Mouse (Mus musculus): ENCODE measurements around the gene Slc25a12. TPM values are rescaled to one million over a fixed set of nuclear protein-coding genes. Genes with fewer than 3 reads are reported as not detected.

The Slc25a12 gene
- total and polyA plus RNA-seq, 2 experiments, result 13.6 to 13.7 TPM

DNA sequence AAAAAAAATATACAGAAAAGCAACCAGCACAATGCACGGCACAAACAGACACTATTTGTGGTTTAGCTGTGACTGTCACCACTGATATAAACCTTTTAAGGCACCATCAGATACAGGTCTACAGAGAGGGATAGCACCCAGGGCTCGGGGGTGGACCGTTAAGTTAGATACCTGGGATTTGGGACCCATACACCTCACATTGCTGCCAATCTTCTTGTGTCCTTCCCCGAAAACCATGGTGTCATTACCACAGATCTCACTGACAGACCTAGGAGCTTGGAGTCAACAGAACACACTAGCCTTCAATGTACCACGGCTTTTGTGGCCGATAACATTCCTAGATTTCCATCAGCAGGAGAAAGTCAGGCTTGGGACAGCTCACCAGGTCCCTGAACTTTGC is 30.9 kb downstream of the Slc25a12 start:
- no peaks in the 10 kb centered on the region for H3K4me1 ChIP-seq (ENCODE audit: control insufficient read depth, insufficient read depth, low read length)
- no peaks in the 10 kb centered on the region for H3K27me3 ChIP-seq (ENCODE audit: control insufficient read depth, insufficient read depth, low read length)
- H3K4me3 ChIP-seq (ENCODE audit: insufficient read depth, low read depth, low read length), result no peak overlapping the region
- TF ChIP-seq CTCF (IDR thresholded peaks at IDR 0.05; ENCODE audit: low read depth, low read length), result no peak
- TF ChIP-seq POLR2A (IDR thresholded peaks at IDR 0.05; ENCODE audit: extremely low read depth, insufficient read depth, low read length), result no peak
- H3K27ac ChIP-seq (replicated peaks; ENCODE audit: insufficient read depth, low read depth, low read length), result no peak overlapping the region
- DNase-seq (ENCODE audit: extremely low read depth, low read depth, low spot score), result no peak
- no peaks in the 10 kb centered on the region for H3K79me2 ChIP-seq (ENCODE audit: control insufficient read depth, insufficient read depth, low read length)
- peaks cover 10% of the 10 kb centered on the region for H3K36me3 ChIP-seq (ENCODE audit: control insufficient read depth, insufficient read depth, low read length)
- no peak overlapping the region for H3K9ac ChIP-seq (ENCODE audit: low read depth, low read length)
- 92% methylated on average over 6 of the region's 6 CpGs for WGBS

DNA sequence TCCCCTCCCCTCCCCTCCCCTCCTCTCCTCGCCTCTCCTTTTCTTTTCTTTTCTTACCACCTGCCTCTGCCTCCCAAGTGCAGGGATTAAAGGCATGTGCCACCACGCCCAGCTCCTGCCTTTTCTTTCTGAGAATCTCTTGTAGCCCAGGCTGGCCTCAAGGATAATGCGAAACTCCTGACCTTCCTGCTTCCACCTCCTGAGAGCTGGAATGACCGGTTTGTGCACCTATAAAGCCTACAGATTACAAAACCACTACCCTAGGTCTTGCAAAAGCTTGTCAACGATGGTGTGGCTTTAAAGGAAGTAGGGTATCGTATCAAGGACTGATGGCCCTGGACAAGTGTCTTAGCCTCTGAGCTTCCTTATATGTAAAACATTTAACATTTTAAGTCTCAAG is 31.3 kb downstream of the Slc25a12 start:
- no peak for DNase-seq (ENCODE audit: extremely low read depth, low read depth, low spot score)
- no peaks in the 10 kb centered on the region for H3K79me2 ChIP-seq (ENCODE audit: control insufficient read depth, insufficient read depth, low read length)
- H3K36me3 ChIP-seq (ENCODE audit: control insufficient read depth, insufficient read depth, low read length), result peaks cover 10% of the 10 kb centered on the region
- no peak for TF ChIP-seq POLR2A (IDR thresholded peaks at IDR 0.05; ENCODE audit: extremely low read depth, insufficient read depth, low read length)
- TF ChIP-seq CTCF (IDR thresholded peaks at IDR 0.05; ENCODE audit: low read depth, low read length), result no peak
- WGBS, result 88% methylated on average over 5 of the region's 6 CpGs
- H3K9ac ChIP-seq (ENCODE audit: low read depth, low read length), result no peak overlapping the region
- H3K4me3 ChIP-seq (ENCODE audit: insufficient read depth, low read depth, low read length), result no peak overlapping the region
- no peaks in the 10 kb centered on the region for H3K4me1 ChIP-seq (ENCODE audit: control insufficient read depth, insufficient read depth, low read length)
- no peak overlapping the region for H3K27ac ChIP-seq (replicated peaks; ENCODE audit: insufficient read depth, low read depth, low read length)
- no peaks in the 10 kb centered on the region for H3K27me3 ChIP-seq (ENCODE audit: control insufficient read depth, insufficient read depth, low read length)

DNA sequence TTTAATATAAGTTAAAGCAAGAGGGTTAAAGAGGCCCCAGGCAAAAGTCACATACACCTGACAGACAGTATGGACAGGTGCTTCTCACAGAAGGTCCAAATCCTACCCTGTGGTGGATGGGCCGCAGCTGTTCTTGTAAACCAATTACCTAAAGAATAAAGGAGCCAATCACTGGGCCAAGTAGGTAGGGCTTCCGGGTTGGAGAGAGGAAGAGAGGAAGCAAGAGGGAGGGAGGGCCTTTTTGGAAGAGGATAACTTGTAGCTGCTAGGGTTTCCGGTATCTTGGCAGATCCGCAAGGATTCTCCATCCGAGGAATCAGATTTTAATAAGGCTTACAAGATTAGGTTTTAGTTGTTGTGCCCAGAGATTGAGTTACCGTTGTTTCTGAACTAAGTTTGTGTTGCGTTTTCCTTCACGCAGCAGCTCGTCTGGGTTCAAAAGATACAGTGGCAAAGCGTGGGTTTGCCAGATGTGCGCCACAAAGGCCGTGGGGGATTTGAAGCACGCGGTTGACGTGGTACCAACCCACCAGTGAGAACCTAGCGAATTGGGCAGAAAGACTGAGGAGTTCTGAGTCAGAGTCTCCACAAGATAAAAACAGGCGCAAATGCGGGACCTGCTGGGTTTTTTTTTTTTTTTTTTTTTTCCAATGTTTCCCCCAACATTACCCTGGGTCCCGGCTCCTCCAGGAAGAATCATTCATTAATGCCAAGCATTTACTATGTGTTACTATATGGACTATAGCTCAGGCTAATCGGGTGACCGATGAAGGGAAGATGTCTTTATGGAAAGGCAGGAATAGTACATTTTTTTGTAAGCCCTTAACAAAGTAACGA is 33.3 kb downstream of the Slc25a12 start:
- Histone ChIP-seq H3K27ac (replicated peaks; ENCODE audit: insufficient read depth, low read depth, low read length) (no peak overlapping the region), H3K27me3 (ENCODE audit: control insufficient read depth, insufficient read depth, low read length) (no peaks in the 10 kb centered on the region), H3K36me3 (ENCODE audit: control insufficient read depth, insufficient read depth, low read length) (peaks cover 15% of the 10 kb centered on the region), H3K9ac (ENCODE audit: low read depth, low read length) (no peak overlapping the region), H3K4me1 (ENCODE audit: control insufficient read depth, insufficient read depth, low read length) (no peaks in the 10 kb centered on the region), H3K79me2 (ENCODE audit: control insufficient read depth, insufficient read depth, low read length) (no peaks in the 10 kb centered on the region), H3K4me3 (ENCODE audit: insufficient read depth, low read depth, low read length) (no peak overlapping the region)
- TF ChIP-seq CTCF (IDR thresholded peaks at IDR 0.05; ENCODE audit: low read depth, low read length), result no peak
- 95% methylated on average over 22 of the region's 22 CpGs for WGBS
- no peak for DNase-seq (ENCODE audit: extremely low read depth, low read depth, low spot score)

DNA sequence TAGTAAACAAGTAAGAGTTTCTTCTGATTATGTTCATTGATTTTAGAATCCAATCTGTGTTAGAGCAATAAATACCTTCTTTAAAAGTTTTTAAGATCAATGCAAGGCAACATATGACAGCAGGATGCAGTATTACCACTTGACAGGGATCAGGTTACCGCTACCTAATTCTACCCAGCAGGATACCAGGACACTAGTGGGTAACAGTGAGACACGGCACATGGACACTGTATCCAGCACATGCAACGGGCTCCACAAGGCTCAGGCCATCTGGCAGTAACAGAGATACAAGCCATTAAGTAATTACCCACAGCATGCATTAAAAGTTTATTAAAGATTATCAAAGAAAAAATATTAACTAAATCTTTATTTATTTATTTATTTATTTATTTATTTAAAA is 37.8 kb downstream of the Slc25a12 start:
- H3K27me3 ChIP-seq (ENCODE audit: control insufficient read depth, insufficient read depth, low read length), result no peaks in the 10 kb centered on the region
- peaks cover 19% of the 10 kb centered on the region for H3K36me3 ChIP-seq (ENCODE audit: control insufficient read depth, insufficient read depth, low read length)
- DNase-seq (ENCODE audit: extremely low read depth, low read depth, low spot score), result no peak
- no peak overlapping the region for H3K27ac ChIP-seq (replicated peaks; ENCODE audit: insufficient read depth, low read depth, low read length)
- no peak overlapping the region for H3K9ac ChIP-seq (ENCODE audit: low read depth, low read length)
- H3K4me3 ChIP-seq (ENCODE audit: insufficient read depth, low read depth, low read length), result no peak overlapping the region
- H3K4me1 ChIP-seq (ENCODE audit: control insufficient read depth, insufficient read depth, low read length), result no peaks in the 10 kb centered on the region
- WGBS, result 98% methylated on average over 3 of the region's 3 CpGs
- TF ChIP-seq POLR2A (IDR thresholded peaks at IDR 0.05; ENCODE audit: extremely low read depth, insufficient read depth, low read length), result no peak
- TF ChIP-seq CTCF (IDR thresholded peaks at IDR 0.05; ENCODE audit: low read depth, low read length), result no peak
- no peaks in the 10 kb centered on the region for H3K79me2 ChIP-seq (ENCODE audit: control insufficient read depth, insufficient read depth, low read length)

GRCm38 (mm10) chr2:71328391-71329160 is 39.0 kb downstream of the Slc25a12 start:
- Histone ChIP-seq H3K4me3 (ENCODE audit: insufficient read depth, low read depth, low read length) (no peak overlapping the region), H3K27ac (replicated peaks; ENCODE audit: insufficient read depth, low read depth, low read length) (no peak overlapping the region), H3K36me3 (ENCODE audit: control insufficient read depth, insufficient read depth, low read length) (peaks cover 22% of the 10 kb centered on the region), H3K27me3 (ENCODE audit: control insufficient read depth, insufficient read depth, low read length) (no peaks in the 10 kb centered on the region), H3K79me2 (ENCODE audit: control insufficient read depth, insufficient read depth, low read length) (no peaks in the 10 kb centered on the region), H3K4me1 (ENCODE audit: control insufficient read depth, insufficient read depth, low read length) (no peaks in the 10 kb centered on the region), H3K9ac (ENCODE audit: low read depth, low read length) (no peak overlapping the region)
- WGBS, result 75% methylated on average over 15 of the region's 15 CpGs
- DNase-seq (ENCODE audit: extremely low read depth, low read depth, low spot score), result no peak
- TF ChIP-seq POLR2A (IDR thresholded peaks at IDR 0.05; ENCODE audit: extremely low read depth, insufficient read depth, low read length) (no peak), CTCF (IDR thresholded peaks at IDR 0.05; ENCODE audit: low read depth, low read length) (no peak)

DNA sequence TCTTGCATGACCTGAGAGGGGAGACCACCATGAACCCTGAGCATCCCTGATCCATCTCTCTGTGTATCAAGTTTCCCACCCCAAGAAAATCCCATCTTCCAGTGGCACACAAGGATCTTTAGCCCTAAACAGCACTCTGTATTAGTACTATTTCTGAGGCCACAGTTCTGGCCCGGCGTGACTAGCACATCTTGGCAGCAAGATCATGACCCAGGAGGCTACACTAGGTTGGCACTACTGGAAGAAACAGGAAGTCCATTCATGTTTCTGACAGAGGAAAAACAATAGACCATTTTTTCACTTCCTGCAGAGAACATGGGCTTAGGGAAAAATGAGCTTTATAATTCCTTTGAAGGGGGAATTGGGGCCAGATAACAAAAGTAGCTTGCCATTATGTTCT is 39.8 kb downstream of the Slc25a12 start:
- no peaks in the 10 kb centered on the region for H3K4me1 ChIP-seq (ENCODE audit: control insufficient read depth, insufficient read depth, low read length)
- TF ChIP-seq POLR2A (IDR thresholded peaks at IDR 0.05; ENCODE audit: extremely low read depth, insufficient read depth, low read length) (no peak), CTCF (IDR thresholded peaks at IDR 0.05; ENCODE audit: low read depth, low read length) (no peak)
- H3K79me2 ChIP-seq (ENCODE audit: control insufficient read depth, insufficient read depth, low read length), result no peaks in the 10 kb centered on the region
- WGBS, result 73% methylated on average over 2 of the region's 2 CpGs
- H3K9ac ChIP-seq (ENCODE audit: low read depth, low read length), result no peak overlapping the region
- H3K27ac ChIP-seq (replicated peaks; ENCODE audit: insufficient read depth, low read depth, low read length), result no peak overlapping the region
- H3K27me3 ChIP-seq (ENCODE audit: control insufficient read depth, insufficient read depth, low read length), result no peaks in the 10 kb centered on the region
- no peak overlapping the region for H3K4me3 ChIP-seq (ENCODE audit: insufficient read depth, low read depth, low read length)
- DNase-seq (ENCODE audit: extremely low read depth, low read depth, low spot score), result no peak
- peaks cover 18% of the 10 kb centered on the region for H3K36me3 ChIP-seq (ENCODE audit: control insufficient read depth, insufficient read depth, low read length)
